Mouse (Mus musculus) c-Kit-negative CD71-positive TER-119-positive erythroid progenitor cells, embryonic 14.5 days (primary cell): ENCODE results near the gene Syde2.
"Not testable (repeated sequence)": the region's sequence is repeated elsewhere in the genome, so short reads cannot be mapped to it uniquely, and the experiment has no call there.

Source experiments
- DNase-seq: peaks from one replicate; pipeline ENCODE4 v3.0.0-alpha.2; 2013; ENCODE audit warnings: low read depth, low spot score

The Syde2 gene

DNA sequence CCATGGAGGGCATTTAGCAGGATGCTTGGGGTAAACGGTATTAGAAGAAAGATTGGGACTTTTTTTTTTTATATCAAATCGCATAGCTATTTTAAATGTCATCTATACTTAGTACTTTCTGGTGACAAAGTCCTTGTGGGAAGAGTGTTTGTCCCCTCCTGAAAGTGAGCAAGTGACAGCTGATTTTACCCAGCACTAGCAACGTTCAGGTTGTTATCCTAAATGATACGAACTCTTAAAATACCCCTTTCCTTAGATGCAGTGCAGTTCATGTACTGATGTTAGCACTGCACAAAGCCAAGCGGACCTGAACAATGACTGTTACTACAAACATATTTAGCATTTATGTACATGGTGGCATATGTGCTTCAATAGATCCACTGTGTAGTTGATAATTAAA lies 20.9 kb upstream of the Syde2 start:
- DNase-seq, result no peak

DNA sequence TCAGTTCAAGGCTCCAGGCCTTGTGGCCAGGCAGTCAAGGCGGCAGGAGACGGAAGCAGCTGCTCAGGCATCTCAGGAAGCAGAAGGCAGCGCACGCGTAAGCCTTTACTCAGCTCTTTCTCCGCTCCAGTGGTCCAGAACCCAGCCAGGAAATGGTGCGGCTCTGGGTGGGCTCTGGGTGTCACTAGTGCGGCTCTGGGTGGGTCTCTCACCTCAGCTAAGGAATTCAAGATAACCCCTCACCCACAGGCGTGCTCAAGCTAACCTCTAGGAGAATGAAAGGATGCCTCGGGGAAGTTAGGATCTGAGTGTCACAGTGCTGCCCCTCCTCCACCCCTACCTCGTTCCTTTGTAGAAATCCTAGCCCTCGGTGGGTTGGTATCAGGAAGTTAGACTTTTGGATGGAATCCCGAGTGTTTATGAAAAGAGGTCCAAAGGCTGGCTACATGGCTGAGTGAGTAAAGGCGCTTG lies 18.6 kb upstream of the Syde2 start:
- DNase-seq, result no peak

DNA sequence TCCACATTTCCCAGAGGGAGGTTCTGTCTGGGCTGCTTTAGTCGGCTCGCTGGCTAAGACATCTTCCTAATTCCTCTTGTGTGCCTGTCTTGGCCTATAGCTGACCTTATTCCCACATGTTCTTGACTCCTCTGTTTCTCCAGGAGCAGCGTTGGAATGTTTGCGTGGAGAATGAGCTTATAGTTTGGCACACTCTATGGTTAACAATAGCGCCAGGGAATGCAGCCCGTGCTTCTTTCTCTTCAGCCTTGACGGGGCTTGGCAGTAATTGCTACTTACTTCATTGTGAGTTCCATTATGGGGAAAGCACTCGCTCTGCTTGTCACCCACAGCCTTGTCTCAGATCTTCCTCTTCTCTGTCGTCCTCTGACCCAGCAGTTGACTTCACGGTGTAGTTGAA lies 16.2 kb upstream of the Syde2 start:
- DNase-seq, result no peak

DNA sequence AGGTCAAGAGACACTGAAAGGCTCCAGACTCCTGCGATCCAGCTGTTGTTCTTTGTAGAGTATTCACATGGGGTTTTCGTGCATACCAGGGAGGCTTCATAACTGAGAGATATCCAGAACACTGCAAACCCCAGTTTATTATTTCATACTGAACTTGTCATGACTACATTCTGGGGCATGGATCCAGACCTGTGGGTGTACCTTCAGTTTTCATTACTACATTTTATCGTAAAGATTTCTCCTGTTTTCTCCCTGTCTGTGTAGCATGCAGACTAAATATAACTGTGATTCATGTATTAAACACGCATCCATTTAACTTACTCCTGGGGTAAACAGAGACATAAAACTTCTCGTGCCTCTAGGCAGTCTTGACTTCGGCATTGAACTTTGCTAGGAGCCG lies 12.7 kb upstream of the Syde2 start:
- DNase-seq, result no peak

DNA sequence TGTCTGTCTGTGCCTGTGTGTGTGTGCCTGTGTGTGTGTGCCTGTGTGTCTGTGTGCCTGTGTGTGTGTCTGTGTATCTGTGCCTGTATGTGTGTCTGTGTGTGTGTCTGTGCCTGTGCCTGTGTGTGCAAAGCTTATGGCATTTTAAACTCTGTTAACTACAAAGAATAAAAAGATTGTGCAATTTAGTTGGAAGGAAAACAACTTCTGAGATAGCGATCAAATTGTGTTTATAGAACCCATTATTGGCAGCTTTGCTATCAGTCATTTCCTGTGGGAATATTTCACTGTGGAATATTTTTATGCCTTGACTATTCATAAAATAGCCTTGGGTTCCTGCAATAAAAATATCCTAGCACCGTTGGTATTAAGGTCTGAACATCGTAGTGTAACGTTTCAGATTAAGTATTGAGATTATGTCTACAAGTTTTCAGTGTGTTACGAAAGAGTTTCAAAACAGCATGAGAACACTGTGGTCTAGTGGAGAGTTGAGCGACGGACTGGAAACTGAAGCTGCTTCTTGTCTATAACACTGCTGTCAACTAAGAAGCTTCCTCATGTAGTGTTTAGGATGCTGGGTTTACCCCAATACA lies 2.2 kb upstream of the Syde2 start:
- DNase-seq, result no peak

DNA sequence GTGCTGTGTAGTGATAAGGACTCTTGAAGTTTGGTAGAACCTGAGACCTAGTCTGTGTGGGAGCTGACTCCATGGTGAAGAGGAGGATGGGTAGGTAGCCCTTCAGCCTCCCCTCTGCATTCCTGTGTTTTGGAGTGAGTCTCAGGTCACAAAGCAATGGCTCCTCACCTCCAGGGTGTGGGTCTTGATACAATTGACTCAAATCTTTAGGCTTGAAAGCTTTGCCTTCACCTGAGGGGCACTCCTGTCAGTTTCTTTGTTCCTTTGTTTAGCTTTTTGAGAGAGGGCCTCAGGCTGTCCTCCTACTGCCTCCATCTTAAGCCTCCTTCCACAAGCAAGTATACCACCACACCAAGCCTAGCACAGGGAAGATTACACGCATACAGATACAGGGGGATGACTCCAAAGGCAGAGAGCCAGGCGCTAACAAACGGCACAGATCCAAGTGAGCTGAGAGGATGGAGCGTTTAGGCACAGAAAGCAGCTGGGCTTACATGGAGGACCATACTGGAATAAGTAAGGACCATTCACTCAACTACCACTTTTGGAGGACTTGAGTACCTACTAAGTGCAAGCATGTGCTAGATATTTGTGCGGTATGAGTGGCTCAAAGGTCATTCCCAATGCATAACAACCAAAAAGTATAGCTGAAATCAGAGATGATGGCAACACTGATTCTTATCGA lies 1.2 kb upstream of the Syde2 start:
- no peak for DNase-seq

DNA sequence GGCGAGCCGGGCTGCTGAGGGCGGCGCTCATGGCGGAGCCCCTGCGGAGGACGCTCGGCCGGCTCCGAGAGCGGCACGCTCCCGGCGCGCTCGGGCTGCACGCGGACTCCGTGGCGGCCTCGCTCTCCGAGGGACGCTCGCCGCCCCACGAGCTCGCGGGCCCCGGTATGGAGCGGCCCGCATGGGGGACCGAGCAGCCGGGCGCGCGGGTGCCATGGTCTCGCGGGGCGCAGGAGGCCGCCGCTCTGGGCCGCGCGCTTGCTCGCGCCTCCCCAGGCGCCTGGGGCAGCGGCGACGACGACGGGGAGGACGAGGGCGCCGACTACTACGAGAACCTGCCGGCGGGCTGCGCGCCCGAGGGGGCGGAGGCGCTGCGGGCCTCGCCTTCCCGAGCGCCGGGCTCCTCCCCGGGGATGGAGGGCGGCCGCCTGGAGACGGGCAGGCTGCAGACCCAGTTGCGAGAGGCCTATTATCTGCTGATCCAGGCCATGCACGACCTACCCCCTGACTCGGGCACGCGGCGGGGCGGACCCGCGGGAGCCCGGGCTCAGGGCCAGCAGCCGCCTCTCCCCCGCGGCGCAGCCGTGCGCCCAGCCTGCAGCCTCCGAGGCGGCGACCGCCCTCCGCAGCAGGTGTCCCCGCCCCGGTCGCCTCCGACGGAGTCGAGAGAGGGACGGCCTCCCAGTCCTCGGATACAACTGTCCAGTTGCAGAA lies 457 bp downstream of the Syde2 start:
- DNase-seq, result no peak

DNA sequence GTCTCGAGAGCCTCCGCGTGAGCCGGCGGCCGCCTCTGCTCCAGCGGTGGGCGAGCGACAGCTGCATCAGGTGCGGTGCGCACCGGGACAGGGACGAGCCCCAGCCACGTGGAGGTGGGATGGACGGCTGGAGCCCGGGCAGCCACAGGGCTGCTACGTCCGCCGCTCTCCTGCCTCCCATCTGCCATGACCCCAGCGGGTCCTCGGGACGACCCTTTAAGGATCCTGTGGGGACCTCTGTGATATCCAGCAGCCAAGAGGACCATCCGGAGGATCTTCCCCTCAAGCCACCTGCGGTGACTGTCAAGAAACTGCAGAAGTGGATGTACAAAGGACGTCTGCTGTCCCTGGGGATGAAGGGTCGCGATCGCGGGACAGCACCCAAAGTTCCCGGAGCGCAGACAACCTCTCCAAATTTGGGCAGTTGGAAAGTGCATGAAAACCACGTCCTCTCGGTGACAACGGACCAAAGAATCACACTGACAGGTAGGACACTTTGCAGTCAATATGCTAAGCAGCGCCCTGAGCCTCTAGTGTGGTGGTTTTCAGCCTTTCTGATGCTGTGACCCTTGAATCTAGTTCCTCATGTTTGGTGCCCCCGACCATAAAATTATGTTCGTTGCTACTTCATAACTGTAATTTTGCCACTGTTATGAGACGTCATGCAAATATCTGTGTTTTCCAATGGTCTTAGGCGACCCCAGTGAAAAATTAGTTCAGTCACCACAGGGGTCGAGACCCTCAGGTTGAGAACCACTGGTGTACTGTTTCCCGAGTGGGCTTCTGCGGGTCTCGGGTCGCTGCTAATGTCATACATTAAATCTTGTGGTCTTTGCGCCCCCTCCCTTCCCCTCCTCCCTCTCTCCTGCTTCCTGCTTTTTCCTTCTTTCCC lies 1.3 kb downstream of the Syde2 start:
- no peak for DNase-seq

DNA sequence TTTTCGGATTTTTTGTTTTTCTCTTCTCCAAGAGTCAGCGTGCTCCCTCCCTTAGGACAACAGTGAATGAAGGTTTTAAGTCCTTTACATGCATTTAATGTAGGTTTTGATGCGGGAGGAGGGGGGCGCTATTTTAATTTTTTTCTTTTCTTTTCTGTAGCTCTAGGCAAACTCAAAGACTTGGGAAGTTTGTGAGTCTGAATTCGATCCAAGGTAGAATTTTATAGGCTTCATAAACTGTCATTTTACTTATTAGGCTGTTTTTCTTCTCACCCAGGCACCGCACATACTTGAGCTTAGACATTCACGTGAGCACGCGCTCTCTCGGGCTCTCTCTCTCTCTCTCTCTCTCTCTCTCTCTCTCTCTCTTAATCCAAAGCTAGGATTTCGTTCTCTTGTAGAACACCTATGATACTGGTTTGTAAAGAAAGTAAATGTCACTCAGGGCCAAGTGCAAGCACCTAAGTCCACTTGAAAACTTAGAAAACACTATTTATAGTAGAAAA lies 2.0 kb downstream of the Syde2 start:
- DNase-seq, result no peak

DNA sequence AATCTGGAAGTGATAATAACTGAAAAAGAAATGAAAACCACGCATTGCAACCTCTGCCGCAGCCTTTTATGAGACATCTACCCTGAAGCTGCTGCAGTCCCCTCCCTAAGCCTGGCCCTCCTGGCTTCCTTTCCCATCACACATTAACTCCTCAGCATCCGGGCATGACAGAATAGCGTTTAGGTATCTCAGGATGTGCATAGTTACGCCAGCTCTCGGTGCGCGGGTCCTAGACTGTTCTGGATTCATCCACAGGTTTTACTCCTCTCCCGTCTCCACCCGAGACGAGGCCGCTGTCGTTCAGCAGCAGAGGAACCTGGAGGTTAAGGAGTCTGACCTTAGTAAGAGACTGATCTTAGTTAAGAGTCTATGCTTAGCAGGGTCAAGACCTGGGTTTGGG lies 3.5 kb downstream of the Syde2 start:
- no peak for DNase-seq

DNA sequence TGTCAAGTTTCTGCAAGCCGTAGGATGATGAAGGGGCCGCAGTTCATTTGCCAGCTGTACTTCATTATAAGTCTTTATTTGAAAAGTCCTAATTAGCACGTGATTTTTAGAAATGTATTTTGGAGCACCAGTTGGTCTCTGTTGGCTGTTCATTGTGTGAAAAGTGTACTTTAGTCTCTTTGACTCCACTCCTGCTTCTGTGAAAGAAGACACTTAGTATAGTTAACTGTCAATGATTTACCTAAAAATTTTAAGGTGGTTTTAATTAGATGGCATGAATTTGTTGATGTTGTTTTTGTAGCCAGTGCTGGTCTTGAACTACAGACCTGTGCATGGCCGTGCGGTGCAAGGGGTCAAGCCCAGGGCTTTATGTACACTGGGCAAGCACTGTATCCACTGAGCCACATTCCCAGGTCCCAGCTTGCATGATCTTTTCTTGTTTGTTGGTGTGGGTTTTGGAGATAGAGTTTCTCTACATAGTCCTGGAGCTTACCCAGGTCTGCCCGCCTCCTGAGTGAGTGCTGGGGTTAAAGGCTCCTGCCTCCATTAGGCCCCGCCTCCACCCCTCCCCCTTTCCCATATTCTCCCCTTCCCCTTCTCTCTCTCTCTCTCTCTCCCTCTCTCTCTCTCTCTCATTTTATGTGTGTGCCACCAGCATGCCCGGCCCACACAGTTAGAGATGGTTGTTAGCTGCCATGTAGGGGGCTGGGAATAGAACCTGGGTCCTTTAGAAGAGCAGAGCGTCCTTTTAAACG lies 4.5 kb downstream of the Syde2 start:
- no peak for DNase-seq

DNA sequence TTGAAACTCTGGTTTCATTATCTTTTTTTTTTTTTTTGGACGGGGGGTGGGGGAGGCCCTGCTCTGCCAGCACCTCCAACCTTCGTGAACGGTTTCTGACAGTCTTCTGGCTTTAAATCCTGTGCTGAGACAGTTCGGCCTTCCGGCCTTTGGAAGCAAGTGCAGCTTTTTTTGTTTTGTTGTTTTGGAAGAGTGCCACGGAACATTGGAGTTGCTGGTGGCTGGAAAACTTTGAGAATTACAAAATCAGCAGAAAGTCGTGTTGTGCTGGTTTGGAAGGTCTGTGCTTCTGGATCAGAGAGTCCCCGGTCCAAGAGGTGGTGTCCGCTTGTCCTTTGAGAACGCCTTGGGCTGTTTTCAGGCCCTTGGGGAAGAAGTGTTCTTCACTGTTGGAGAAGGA lies 5.1 kb downstream of the Syde2 start:
- DNase-seq, result no peak

DNA sequence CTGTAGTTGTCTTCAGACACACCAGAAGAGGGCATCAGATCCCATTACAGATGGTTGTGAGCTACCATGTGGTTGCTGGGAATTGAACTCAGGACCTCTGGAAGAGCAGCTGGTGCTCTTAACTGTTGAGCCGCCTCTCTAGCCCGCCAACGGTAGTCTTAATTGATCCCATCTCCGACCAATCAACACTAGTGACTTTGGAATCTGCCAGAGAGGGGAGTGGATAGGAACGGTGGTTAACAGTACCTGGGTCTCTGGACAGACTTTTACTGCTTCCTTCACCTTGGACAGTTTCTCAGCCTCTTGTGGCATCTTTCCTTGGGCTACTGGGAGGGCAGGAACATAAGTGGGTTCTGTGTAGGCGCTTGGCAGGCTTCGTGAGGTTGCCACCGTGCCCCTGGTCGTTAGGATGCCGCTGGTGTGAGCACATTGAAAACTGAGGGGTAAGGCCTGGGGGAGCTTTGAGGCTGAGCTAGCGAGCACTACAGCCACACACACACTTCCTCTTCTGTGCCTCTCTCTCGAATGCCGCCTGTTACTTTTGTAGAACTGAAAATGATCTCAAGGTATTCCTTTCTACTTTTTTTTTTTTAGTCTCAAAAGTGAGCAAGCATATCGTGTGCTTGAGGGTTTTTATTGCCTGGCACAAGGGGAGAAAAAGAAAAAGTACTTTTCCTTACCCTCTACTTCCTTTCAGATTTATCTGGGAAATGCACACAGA lies 6.0 kb downstream of the Syde2 start:
- no peak for DNase-seq

DNA sequence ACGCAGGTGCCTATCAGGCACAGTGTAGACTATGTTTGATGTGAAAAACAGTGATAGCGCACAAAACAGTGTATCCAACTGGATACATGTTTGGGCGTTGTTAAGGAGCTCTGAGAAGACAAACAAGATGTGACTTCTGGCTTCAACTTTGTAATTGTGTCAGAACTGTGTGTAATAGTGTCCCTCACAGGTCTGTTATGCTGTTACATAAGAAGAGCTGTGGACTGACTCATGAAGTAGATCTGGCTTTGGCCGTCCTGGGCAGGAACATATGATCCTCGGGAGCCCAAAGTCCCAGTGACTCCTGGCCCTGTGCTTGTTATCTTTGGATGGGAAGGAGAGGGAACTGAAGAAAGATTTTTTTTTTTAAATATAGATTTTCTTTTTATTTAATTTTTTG lies 7.8 kb downstream of the Syde2 start:
- DNase-seq, result no peak

DNA sequence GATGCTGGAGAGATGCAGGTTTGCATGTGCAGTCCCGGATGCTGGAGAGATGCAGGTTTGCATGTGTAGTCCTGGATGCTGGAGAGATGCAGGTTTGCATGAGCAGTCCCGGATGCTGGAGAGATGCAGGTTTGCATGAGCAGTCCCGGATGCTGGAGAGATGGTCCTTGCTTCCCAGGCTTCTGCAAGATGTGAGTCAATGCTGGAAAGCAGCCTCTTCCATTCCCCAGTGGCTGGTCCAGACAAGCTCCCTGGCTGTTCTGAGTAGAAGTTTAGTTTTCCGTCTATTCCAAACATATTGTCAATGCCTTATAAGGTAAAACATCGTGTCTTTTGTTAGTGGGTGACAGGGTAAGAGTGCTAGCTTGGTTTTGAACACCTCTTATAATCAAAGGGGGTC lies 8.9 kb downstream of the Syde2 start:
- not testable (repeated sequence) for DNase-seq

DNA sequence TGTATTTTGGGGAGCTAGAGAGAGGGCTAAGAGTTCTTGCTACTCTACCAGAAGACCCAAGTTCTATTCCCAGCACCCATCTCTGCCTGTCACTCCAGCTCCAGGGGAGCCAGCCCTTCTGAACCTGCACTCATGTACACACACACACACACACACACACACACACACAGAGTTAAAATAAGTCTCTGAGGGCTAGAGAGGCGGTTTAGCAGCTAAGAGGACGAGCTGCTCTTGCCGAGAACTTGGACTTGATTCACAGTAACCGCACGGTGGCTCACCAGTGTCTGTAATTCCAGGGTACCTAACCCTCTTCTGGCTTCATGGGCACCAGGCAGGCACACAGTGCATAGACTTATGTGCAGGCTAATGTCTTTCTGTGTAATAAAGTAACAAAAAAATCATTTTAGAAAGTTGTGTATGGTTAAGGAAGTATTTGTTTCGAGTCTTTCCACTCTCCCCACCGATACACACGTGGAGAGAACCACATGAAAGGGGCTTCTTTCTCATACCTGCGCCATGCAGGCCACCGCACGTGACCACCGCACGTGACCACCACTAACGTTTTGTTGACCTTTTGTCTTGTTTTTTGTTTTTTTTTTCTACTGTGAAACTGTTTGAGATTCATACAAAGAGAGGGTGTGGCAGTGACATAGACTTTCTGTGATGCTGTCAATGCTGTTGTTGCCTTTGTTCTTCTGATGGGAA lies 16.8 kb downstream of the Syde2 start:
- no peak for DNase-seq

DNA sequence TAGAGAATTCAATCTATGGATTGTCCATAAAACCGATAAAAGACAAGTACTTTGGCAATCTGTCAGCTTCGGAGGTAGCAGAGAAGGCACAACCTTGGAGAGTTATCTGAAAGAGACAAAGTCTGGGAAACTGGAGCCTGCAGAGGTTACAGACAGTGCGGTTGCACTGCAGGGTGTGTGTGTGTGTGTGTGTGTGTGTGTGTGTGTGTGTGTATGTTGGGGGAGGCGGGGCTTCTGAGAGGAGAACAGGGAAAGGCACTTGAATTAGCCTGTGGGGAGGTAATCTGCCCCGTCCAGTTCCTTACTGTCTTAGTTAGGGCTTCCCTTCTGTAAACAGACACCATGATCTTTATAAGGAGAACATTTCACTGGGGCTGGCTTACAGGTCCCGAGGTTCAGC lies 20.2 kb downstream of the Syde2 start:
- no peak for DNase-seq

DNA sequence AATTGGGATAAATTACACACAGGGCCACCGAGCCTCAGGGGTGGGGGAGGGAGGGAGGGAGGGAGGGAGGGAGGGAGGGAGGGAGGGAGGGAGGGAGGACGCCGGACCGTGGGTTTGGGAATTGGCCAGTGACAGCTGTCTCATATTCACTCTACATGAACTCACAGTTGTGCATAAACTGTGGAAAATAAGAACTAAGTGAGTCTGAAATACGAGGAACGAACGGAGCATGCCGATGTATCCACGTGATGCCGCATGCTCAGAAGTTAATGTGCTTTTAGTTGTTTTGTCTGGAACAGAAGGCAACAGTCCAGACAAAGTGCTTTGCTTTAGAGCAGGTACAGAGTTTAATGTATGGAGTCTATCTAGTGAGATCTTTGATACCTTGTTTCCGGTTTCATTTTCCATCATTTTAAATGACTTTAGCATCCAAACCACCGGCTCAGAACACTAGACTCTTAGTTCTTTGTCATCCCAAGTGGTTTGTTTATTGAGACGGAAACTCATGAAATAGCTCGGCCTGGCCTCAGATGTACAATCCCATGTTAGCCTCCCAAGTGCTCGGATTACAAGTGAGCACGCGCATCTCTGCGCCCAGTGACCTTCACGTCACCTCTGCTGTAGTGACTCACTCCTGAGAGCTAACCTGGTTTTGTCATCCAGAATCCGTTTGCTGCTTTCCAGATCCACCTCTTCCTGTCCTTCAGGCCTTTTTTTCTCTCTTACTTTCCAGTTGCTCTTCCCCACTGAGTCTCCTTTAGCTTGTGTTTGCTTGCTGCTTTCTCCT lies 22.4 kb downstream of the Syde2 start:
- no peak for DNase-seq

DNA sequence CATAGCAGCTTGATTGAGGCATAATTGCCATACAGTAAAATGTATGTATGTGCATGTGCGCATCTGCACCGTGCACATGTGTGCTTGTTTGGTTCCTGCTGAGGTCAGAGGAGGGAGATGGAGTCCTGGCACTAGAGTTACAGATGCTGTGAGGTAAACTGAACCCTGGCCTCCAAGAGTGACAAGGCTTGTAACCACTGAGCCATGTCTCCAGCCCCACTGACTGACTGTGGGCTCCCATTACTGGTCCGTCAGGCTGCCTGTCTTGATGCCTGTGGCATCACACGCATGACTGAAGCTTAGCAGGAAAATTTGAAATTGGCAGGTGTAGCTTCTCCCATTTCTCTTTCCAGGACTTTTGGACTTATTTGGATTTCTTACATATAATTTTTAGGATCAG lies 23.1 kb downstream of the Syde2 start:
- no peak for DNase-seq
